Mouse (Mus musculus): ENCODE results near the gene Lcmt1.
A peak's percentile ranks its signal among the peaks of the same experiment; 100 is the strongest.

The Lcmt1 gene

DNA sequence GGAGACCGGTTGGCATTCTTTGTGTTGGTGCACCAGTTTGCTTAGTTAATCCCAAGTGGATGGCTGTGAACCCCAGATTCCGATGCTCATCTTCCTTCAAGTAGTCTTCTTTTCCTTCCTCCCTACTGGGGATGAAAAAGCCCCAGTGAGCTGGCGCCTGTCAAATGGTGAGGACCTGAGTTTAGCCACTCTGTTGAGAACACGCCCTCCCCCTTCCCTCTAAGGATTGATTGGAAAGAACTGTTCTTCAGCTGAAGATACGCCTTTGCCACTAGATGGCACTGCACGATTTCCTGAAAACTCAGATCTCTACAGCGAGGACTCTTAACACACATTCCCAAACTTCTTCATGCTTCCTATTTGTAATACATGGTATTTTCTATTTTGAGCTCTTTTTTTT is 29.2 kb downstream of the Lcmt1 start:
- DNase-seq (ENCODE audit: low read depth, low spot score) = peak; percentile 46

- no peak for DNase-seq (ENCODE audit: low read depth, low spot score)
Observed at GRCm38 (mm10) chr7:123399286-123399685, 29.7 kb downstream of the Lcmt1 start.

GRCm38 (mm10) chr7:123401121-123401520 is 31.5 kb downstream of the Lcmt1 start:
- no peak for DNase-seq (ENCODE audit: low read depth, low spot score)

- no peak for DNase-seq (ENCODE audit: low read depth, low spot score)
Observed at GRCm38 (mm10) chr7:123404198-123404597, 34.6 kb downstream of the Lcmt1 start.

DNA sequence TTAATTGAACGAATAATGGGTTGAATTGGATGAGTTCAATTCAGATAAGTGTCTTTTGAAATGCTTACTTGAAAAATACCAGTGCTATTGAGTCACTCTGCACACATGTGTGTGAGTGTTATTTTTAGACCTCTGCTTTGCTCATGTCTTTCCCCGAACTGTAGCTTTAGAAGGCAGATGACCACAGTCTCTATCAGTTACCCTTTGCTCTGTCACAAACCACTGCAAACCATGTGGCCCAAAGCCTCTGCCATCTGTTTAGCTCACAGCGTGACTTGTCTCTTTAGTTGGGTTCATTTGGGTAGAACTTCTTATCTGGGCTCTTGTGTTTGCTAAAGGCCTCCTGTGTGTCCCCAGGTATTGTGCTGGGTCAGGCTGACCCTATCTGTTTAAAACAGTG is 36.0 kb downstream of the Lcmt1 start:
- DNase-seq (ENCODE audit: low read depth, low spot score) = no peak

GRCm38 (mm10) chr7:123406988-123407387 is 37.4 kb downstream of the Lcmt1 start:
- no peak for DNase-seq (ENCODE audit: low read depth, low spot score)

DNA sequence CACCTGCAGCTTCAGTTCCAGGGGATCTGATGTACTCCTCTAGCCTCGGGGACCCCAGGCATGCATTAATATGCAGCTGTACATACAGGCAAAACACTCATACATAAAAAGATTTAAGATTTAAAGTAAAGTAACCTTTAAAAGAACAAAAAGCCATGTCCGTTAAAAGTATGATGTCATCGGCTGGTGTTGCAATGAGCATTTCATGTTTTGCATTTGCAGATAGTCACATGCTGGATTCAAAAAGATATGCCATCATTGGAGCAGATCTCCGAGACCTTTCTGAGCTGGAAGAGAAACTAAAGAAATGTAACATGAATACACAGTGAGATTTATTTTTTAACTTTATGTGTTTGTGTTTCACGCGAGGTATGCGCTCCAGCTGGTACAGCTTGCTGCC is 40.9 kb downstream of the Lcmt1 start:
- no peak for DNase-seq (ENCODE audit: low read depth, low spot score)

DNA sequence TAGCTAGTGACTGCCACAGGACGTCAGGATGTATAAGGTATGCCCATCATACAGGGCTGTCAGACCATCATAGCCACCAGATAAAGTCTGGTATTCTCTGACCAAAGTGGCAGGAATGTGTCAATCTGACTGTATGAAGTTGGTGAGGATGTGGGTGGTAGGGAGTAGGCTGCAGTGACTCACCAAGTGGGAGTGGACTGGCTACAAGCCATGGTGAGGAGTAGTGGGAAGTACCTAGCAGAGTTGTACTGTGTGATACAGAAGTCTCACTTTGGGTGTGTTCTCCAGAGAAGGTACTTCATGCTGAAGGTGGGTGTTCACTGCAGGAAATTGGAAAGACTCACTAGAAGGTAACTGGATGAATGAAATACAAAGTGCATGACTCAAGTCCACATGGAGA is 41.5 kb downstream of the Lcmt1 start:
- DNase-seq (ENCODE audit: low read depth, low spot score) = peak; percentile 60

- DNase-seq (ENCODE audit: low read depth, low spot score) = no peak
Observed at GRCm38 (mm10) chr7:123412143-123412542, 42.6 kb downstream of the Lcmt1 start.

GRCm38 (mm10) chr7:123416803-123417202 is 47.2 kb downstream of the Lcmt1 start:
- DNase-seq (ENCODE audit: low read depth, low spot score) = no peak

- no peak for DNase-seq (ENCODE audit: low read depth, low spot score)
Observed at GRCm38 (mm10) chr7:123417661-123418060, 48.1 kb downstream of the Lcmt1 start.

GRCm38 (mm10) chr7:123419984-123420383 is 50.4 kb downstream of the Lcmt1 start:
- DNase-seq (ENCODE audit: low read depth, low spot score) = no peak

GRCm38 (mm10) chr7:123421958-123422357 is 52.4 kb downstream of the Lcmt1 start:
- DNase-seq (ENCODE audit: low read depth, low spot score) = no peak

GRCm38 (mm10) chr7:123424281-123424680 is 54.7 kb downstream of the Lcmt1 start:
- no peak for DNase-seq (ENCODE audit: low read depth, low spot score)

- DNase-seq (ENCODE audit: low read depth, low spot score) = no peak
Observed at GRCm38 (mm10) chr7:123425134-123425757, 55.7 kb downstream of the Lcmt1 start.

DNA sequence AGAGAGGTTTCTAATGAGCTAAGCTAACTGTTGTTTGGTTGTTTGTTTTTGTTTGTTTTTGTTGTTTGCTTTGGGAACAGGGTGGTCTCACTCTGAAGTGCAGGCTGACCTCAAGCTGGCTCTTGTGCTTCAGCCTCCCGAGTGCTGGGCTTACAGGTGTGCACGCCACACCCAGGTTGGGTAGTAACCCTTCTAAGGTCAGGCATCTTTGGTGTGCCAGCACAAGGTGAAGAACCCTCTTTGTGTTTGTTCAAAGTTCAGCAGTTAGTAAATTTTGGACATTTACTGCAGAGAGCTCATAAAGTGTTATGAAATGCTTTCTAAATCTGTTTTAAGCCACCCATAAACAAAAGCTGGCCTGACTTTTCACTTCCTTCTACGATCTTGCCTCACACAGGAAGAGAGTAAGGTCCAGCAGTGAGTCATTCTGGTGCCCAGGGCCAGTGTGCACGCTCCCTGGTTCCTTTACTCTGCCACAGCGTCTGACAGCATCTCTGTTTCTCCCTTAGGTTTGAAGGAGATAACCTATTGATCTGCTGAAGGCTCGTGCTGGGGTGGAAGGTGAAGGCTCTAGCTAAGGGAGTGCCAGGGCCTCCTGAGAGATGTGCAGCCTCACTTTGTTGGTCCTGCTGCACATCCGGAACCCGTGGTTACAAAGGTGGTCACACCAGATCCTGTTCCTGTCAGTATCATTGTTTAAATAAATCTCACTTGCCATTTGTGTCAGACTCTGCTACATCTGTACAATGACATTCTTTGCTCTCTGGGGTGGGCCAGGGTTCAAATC is 60.2 kb downstream of the Lcmt1 start:
- DNase-seq (ENCODE audit: low read depth, low spot score) = no peak

GRCm38 (mm10) chr7:123430411-123430705 is 60.8 kb downstream of the Lcmt1 start:
- no peak for DNase-seq (ENCODE audit: low read depth, low spot score)

DNA sequence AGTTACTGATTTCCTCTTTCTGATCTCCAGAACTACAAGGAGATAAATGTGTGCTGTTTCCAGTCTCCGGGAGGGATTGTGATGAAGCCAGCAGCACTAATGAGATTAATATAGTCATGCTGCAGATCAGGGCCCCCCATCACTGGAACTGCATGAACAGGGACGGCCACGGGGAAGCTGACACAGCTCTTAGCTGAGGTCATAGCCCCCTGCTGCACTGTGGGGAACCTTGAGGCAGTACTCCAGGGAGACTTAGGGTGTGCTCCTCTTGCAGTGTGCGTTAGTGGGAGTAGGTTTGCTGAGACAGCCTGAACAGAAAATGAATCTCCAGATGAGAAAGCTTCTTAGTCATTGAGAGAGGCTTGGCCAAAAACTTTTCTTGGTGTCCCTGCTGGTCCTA is 61.6 kb downstream of the Lcmt1 start:
- no peak for DNase-seq (ENCODE audit: low read depth, low spot score)

GRCm38 (mm10) chr7:123442079-123442478 is 72.5 kb downstream of the Lcmt1 start:
- DNase-seq (ENCODE audit: low read depth, low spot score) = no peak

DNA sequence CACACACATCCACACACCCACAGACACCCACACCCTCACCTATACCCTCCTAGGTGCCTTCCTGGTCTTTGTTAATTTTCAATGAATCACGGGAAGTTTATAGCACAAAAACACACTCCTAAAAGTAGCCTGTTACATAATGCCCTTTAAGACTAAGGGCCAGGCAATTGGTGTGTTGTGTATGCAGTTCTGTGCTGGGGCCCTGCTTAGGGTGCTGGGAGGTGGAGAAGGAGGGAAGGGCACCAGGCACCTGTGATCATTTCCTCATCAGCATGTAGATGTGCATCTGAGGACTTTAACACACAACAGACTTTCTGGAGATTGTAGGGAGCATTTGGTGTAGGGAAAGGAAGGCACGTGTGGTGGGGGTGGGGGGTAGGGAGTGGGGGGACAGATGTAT is 79.2 kb downstream of the Lcmt1 start:
- no peak for DNase-seq (ENCODE audit: low read depth, low spot score)

GRCm38 (mm10) chr7:123449676-123450075 is 80.1 kb downstream of the Lcmt1 start:
- no peak for DNase-seq (ENCODE audit: low read depth, low spot score)

DNA sequence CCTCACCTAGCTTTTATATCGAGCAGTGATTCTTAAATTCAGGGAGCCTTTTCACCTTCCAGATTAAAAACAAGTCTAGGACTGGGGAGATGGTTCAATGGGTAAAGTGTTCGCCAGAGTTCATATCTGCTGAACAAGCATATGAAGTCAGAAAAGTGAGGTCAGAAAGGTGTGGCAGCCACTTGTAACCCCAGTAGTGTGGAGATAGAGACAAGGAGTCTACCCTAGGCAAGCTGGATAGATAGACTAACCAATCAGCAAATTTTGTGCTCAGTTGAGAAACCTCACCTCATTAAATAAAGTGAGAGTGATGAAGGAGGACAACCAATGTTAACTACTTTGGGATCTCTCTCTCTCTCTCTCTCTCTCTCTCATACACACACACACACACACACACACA is 80.9 kb downstream of the Lcmt1 start:
- no peak for DNase-seq (ENCODE audit: low read depth, low spot score)

DNA sequence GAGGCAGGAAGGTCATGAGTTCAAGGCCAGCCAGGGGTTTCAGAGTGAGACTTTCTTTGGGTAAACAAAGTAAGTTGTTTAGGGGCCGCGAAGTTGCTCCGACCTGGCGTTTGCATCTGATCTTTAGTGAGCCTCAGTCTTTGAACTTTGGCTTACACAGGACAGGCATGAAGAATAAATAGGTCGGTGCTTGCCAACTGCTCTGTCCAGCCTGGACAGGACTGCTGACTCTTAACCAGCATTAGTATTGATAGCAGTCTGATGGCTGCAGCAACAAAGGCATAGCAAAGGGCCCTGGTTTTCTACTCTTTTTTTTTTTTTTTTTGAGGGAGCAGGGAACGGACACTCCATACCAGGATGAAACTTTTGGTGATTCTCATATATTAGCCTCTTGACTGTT is 83.0 kb downstream of the Lcmt1 start:
- DNase-seq (ENCODE audit: low read depth, low spot score) = no peak

GRCm38 (mm10) chr7:123453066-123453465 is 83.5 kb downstream of the Lcmt1 start:
- DNase-seq (ENCODE audit: low read depth, low spot score) = no peak

All from telencephalon, adult 2 months (tissue).